Mouse (Mus musculus) ES-CJ7 (cell line): ENCODE measurements around the gene Prkce.

Source experiments
- DNase-seq: peaks from one replicate; pipeline ENCODE4 v3.0.0; 2011; ENCODE audit warnings: low read depth, low spot score

The Prkce gene

DNA sequence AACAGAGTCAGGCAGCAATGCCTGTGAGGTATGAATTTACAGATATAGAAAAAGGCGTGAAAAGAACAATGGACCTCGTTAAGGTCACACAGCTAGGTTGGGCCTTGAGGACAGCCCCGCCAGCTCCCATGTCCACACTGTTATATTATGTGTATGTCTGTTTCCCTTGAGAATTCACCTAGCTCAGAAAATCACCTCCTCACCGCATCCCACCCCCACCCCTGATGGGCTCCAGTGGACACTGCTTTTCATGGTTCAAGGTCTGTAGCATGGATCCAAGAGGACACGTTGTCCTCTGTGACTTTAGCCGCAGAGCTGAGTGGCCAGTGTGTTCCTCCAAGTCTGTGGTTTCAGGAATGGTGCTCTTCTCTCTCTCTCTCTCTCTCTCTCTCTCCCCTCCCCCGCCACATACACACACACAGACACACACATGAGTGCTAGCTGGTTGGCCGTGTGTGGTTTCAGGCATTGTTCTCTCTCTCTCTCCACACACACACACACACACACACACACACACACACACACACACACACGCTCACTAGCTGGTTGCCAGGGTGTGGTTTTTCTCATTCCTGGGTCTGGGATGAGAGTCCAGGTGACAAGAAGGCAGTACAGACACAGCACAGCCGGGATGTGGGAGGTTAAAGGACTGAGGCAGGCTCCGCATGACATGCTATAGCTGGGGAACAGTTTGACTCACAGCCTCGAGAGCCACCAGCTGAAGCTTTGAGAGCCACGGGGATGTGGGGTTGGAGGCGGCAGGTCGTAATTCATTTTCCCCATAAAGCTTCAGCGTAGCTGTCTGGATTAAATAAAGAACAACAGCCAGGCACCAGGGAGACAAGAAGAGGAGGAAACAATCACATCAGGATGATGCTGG is 162.7 kb downstream of the Prkce start:
- no peak for DNase-seq

DNA sequence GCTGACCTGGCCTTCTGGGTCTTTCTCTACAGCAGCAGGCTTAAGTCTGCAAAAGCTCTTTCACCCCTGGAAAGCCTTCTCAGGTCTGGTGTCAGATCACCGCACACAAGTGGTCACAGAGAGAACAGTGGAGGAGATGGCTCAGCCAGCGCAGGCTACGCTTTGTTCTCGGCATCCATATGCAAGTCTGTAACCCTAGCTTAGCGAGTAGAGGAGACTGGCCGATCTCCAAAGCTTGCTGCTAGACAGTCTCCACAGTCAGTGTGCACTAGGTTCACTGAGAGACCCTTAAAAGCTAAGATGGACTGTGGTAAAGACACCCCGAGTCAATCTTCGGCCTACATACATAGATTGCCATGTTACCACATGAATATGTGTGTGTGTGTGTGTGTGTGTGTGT is 164.2 kb downstream of the Prkce start:
- DNase-seq, result no peak

DNA sequence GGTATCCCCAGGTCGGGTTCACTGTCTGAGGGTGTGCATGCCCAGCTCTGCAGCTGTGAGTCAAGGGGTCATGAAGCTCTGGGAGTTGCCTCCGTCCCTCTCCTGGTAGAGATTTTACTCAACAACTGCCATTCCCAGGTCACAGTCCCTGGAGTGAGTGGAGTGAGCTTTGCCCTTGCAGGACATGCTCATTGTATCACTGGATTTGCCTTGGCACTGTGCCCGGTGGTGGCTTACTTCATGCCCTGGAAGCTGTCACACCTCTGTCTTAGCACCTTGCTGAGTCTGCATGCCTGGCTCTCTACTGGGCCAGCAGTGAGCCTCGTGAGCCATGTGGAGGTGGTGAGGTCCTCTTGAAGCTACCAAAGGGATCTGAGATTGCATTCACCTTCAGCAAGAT is 167.4 kb downstream of the Prkce start:
- no peak for DNase-seq

DNA sequence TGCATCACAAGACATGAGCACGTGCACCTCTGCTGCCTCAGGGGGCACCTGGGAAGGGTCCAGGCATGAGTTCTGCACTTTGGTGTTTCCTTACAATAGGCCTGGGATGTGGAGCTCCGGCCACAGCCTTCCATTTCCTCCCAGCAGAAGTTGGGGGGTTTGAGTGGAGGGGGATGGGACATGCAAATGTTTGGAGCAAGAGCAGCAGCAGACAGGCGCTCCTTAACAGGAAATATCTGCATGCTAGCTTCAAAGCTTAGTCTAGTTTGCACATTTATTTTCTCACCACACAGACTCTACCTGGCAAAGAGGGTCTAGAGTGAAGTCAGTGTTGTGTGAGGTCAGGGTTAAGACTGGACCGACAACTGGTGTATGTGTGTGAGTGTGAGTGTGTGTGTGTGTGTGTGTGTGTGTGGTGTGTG is 169.1 kb downstream of the Prkce start:
- DNase-seq, result no peak

DNA sequence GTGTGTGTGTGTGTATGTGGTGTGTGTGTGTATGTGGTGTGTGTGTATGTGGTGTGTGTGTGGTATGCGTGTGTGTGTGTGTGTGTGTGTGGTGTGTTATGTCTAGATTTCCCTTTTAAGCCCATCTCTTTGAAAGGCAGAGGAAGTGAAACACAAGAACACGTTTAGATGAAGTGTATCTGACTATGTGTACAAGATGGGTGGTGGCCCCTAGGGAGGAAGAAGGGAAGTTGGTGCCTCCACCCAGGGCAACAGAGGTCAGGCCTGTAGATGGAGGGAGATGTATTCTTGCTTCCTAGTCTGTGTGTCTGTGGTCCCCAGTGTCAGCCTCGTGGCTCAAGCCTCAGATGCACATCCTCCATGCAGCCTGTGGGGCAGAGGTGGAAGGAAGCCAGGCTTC is 169.5 kb downstream of the Prkce start:
- DNase-seq, result no peak

DNA sequence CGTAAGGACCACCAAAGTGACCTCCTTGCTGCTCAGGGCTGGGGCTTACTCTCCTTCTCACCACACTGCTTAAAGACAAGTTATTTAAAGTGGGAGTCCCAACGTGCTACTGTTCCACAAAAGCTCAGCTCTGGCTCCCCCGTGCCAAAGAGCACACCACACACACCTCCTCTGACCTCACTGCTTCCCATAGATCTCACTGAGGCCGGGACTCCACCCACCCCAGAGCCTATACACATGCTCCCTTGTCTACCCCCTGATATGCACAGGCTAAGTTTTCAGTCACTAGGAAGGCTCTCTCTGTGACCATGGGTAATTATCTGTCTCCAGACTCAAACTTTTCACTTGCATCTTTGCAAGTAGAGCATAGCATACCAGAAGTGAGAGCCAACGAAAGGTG is 170.7 kb downstream of the Prkce start:
- no peak for DNase-seq

DNA sequence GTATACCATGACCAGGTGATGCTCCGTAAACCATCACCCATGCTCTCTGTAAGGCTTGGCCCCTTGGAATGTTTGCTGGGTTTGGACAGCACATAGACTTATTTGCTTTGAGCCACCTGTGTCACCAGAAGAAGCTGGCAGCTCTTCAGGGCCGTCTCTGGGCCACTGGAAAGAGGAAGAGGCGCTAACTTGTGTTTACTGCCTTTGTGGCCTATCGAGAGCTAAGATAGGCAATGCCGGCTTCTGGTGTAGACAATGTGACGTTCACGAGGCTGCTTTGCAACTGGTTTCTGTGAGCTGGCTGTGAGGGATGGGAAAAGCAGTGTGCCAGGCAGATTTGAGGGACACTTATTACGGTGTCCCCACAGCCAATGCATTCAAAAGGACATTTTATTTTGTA is 176.4 kb downstream of the Prkce start:
- DNase-seq, result no peak

DNA sequence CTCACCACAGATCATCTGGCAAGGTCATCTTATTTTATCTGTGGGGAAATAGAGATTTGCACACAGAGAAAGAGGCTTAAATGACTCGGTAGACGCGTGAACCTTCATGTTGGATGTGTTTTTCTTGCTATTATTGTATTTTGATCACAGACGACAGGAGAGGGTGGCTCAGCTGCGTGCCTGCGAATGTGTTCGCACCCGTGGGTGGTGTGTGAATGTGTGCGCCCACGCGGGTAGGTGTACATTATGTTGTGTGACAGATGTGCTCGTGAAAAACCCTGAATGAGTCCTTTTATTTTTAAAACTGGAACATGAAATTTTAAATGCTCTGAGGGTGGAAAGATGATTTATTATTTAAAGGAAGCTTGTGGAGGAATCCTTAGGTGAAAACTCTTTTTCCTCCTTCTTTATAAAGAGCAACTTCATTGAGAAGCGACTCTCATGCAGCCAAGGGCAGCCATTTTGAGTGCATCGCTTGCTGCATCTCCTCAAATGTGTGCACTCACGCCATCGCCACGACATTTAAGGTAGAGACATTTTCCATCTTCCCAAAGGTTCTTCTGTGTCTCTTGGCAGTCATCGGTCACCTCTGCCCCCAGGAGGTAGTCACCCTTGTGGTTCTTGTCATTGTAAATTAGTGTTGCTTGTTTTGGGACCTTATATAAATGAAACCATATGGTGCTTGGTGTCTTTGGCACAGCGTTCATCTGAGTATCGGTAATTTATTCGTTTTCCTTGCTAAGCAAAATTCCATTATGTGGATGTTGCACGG is 177.8 kb downstream of the Prkce start:
- no peak for DNase-seq

DNA sequence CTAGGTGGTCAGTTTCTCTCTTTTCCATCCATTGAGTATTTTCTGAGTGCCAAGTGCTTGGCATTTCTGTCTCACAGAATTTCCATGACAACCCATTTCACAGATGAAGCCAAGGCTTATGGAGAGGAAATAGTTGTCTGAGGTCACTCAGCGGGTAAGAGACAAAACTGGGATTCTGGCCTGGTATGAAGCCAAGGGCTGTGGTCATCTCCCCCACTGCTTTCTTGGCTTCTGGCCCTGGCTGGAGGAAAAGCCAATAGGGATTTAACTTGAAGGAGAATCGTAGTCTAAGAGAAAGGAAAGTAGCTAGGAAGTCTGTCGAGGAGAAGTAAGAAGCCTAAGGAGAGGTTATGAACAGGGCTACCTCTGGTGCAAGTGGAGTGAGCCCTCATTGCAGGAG is 182.7 kb downstream of the Prkce start:
- DNase-seq, result no peak

DNA sequence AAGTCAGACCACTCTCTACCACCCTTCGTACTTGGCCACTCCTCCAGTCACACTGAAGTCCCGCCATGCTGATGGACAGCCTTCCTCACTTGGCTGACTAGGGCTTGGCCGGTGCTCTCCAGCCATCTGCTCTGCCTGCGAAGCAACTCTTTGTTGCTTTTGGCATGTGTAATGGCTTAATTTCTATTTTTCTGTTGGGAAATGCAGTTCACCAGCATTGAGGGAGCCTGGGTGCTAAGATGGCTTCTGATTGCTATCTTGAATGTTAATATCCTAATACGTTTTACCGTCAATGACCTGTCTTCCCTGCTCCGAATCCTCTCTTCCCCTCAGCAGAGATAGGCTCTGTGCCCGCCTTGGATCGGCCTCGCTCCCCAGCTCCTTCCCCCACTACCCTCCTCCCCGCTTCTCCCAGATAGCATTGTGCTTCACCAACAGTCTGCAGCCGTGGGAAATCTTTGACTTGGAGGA is 183.2 kb downstream of the Prkce start:
- DNase-seq, result no peak

DNA sequence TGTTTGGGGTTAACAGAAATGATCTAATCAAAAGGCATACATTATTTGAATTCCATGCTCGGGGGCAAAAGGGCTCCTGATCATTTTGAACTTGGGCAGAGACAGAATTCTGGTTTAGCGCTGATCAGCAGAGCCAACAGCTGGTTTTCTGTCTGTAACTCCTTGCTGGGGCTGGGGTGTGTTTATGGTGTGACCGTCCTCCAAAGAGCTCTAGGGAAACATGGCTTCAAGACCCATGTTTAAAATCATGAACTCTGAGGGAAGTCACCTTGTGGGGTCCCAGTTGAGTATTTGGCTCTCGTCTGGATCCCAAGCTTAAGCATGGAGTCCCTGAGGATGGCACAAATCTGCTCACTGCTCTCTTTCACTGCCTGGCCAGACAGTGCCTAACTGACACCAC is 183.7 kb downstream of the Prkce start:
- DNase-seq, result no peak

DNA sequence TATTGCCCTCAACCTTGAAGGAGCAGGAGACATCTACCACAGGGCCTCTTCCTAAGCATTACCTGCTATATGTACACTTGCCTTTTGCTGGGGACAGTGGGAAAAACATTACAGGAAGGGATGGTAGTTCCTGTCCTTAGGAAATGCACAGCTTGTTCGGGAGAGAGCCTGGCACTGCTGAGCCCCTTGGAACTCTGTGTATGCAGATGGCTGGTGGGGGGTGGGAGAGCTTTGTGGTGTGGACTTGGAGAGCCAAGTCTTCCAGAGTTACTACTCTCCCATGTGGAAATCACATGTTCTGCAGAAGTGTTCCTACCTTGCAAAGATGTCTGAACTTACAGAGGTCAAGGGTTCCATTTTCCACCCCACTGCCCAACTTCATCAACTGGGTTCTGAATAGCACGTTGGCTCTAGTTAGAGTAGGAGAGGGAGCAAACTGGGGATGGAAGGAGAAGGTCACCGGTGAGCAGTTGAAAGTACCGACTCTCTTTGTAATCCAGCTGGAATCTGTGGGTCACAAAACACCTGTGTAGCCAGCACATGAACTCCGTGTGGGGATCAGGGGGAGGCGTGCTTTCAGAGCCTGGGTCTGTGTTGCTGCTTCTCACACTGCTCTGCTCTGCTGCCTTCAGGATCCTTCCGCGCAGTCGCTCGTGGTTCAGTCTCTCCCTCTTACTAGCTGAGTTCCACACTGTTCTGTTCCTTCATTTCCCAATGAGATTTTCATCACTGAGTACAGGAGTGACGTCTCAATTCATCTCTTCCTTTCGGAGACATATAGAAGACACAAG is 184.9 kb downstream of the Prkce start:
- no peak for DNase-seq

DNA sequence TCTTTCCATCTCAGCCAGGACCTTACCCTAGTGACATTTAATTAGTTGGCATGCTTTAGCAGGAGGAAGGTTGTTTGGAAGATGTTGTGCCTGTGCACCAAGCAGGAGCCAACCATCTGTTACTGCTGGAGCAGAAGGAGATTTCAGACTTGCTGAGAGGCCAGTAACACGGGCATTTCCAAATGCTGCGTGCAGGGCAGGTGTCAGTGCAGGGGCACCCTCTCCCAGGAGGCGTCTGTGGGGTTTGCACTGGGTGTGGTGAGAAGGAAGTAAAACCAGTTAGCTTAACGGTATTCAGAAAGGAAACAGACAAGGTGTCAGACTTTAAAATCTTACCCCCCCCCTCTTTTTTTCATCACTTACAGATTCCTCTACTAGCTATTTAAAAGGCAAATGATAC is 186.1 kb downstream of the Prkce start:
- no peak for DNase-seq

DNA sequence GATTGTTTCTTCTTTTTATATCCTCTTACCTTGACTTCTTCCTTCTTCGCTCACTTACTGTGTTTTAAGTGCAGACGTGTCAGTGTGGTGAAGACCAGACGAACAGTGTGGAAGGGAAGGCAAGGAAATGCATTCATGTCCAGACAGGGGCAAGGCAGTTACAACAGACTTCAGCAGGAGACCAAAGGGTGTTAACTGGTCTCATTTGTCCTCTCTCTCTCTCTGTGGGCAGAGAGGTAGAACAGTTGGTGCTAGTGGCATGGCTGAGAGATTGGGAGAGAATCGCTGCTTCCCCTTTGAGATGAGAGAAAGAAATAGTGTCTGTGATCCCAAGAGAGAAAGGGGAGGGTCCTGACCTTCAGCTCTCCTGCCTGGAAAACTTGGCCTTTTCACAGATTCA is 186.5 kb downstream of the Prkce start:
- no peak for DNase-seq

DNA sequence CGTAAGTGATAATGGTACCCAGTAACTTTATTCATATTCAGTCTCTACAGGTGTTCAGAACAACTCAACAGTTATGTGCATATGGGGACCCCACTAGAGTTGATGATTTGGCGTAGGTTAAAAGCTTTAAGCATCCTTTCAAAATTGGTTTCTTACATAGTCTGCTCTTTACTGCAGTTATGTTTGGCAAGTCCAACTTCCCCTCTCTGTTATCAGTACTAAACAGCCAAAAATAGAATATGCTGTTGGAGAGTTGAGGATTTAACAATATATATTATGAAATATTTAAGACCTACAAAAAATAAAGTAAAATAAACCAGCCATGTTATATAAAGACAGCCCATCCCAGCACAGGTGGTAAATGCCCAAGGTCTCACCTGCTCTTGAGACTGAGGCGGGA is 187.3 kb downstream of the Prkce start:
- DNase-seq, result no peak

DNA sequence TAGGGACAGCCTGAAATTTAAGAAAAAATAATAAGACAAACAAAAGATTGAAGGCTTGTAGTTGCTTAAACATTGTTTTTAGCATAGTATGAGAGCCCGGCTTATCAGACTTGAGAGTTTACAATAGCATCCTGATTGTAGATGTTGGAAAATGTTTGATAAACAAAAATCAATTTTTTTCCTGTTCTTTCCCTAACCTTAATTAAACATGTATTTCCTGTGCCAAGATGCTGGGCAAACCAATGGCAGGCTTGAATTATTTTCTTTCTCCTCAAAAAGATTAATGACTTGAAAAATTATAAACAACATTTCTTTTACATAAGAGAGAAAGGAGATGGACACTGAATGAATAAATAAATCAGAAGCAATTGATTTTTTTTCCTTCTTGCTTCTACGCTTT is 187.7 kb downstream of the Prkce start:
- no peak for DNase-seq

DNA sequence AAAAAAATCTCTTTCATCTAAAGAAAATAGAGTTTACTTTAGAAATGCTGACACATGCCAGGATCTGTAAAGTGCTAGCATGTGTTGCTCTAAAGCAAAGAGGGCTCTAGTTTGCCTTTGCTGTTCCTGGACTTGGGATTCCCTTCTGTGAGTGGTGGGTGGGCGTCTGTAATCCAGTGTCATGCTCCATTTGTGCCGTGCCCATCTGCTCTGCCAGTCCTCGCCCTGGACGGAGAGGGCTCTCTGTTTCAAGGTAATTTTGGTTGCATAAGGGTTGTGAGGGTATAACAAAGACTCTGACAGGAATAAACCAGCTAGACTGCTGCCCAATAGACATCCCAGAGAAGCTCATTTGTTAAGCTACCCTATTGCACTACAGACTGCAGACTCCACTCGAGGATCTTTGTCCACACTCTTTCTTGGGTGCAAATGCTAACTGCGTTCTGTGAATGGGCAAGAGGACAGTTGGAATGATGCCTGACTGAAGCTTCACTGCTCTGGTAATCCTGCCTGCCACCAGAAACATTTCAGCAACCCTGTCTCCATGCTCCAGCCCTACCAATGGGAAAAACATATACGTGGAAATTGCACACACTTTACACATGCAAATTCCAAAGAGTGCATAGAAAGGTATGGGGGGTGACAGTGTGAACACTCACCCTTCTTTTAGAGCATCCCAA is 188.3 kb downstream of the Prkce start:
- DNase-seq, result no peak

DNA sequence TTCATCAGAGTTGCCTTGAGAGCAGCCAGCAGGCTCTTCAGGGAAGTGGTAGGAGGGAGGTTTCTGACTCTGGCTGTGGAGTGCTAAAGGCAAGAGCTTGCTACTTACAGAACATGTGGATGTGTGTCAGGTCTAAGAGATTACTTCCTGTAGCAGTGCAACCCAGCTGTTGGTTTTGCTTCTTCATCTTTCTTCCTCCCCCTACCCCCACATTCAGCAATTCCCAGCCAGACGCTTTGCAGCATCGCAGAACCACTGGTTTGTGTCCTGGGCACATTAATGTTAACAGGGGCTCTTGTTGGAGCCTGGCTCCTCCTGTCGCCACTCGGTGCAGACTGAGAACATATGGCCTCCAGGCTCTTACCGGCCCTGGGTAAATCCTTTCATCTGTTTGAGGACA is 190.8 kb downstream of the Prkce start:
- DNase-seq, result no peak

DNA sequence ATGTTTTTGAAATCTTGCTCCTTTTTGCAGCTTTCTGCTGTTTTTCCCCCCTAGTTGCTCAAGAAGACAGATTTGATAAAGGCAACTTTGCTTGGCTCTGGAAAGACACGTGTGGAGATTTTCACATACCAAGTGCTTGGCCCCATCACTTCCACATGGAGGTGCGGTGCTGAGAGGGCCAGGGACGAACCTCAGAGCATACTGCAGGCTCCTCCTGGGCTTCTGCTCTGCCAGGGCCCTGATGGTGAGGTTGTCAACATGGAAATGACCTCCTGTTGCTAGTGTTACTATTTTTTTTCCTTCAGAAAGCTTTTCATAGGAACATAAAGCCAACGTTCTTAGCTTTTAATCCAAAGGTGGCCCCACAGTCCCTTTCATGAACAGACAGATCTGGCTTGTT is 191.3 kb downstream of the Prkce start:
- DNase-seq, result no peak

DNA sequence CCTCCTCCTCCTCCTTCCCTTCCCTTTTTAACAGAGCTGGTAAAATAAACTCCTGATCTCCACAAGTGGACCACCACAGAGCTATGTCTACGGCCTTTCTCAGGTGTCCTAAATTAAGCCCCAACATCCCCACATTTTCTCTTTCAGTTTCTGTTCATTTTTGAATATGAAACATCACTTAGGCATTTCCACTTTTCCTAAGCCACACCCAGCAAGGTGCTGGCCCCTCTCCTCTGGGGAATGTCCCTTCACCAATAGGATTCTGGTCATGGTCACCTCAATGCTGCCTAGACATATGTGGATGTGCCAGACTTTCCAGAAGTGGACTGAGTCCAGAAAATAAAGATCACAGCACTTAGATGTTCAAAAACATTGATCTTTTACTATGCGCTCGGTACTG is 193.3 kb downstream of the Prkce start:
- no peak for DNase-seq

DNA sequence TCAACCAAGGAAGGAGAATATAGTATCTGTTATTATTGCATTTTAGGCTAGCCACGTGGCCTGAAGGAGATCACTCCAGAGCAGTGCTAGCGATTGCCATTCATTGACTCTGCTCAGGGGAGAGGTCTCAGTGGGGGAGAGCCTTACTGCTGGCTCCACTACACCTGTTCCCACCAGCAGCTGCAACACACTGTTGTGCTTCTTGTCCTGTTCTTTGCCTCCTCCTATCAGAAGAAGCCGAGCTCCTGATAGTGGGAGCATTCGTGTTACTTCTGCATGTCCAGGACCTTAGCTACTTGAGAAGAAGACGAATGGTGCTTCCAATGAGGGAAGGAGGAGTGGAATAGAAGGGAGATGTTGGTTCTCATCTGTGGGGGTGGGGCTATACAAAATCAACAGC is 195.8 kb downstream of the Prkce start:
- DNase-seq, result no peak
